Mouse (Mus musculus) lung, embryonic 14.5 days (tissue): ENCODE data around the gene Pknox2. TPM values are rescaled to one million over a fixed set of nuclear protein-coding genes. Genes with fewer than 3 reads are reported as not detected.

Experiments
- ATAC-seq: fragments of 200-750 bp; cut with Nextera tagmentation; 2 replicates; pipeline ENCODE4 v1.8.0; 2017; ENCODE audit warnings: mild to moderate bottlenecking, moderate TSS enrichment, moderate library complexity; ENCODE audit not compliant: insufficient read depth
- DNase-seq: peaks from one replicate; pipeline ENCODE4 v3.0.0-alpha.2; 2015
- H3K27ac ChIP-seq: fragments of 300-500 bp; sonication (generic); 2 replicates; pipeline ENCODE4 v1.5.1; 2014; ENCODE audit warnings: low read depth, mild to moderate bottlenecking, moderate library complexity
- H3K27me3 ChIP-seq: fragments of 300-500 bp; sonication (generic); 2 replicates; pipeline ENCODE4 v1.6.1; 2014; ENCODE audit warnings: low read length, control low read depth; ENCODE audit not compliant: insufficient read depth
- H3K36me3 ChIP-seq: fragments of 300-500 bp; sonication (generic); 2 replicates; pipeline ENCODE4 v1.6.1; 2014; ENCODE audit warnings: control low read depth; ENCODE audit not compliant: insufficient read depth
- H3K4me1 ChIP-seq: fragments of 300-500 bp; sonication (generic); 2 replicates; pipeline ENCODE4 v1.6.1; 2014; ENCODE audit warnings: antibody characterized with exemption, control low read depth; ENCODE audit not compliant: insufficient read depth
- H3K4me2 ChIP-seq: fragments of 300-500 bp; sonication (generic); 2 replicates; pipeline ENCODE4 v1.6.1; 2014; ENCODE audit warnings: mild to moderate bottlenecking
- H3K4me3 ChIP-seq: fragments of 300-500 bp; sonication (generic); 2 replicates; pipeline ENCODE4 v1.5.1; 2014; ENCODE audit warnings: low read depth, low read length
- H3K9ac ChIP-seq: fragments of 300-500 bp; sonication (generic); 2 replicates; pipeline ENCODE4 v1.6.1; 2014
- H3K9me3 ChIP-seq: fragments of 300-500 bp; sonication (generic); 2 replicates; pipeline ENCODE4 v1.6.1; 2016; ENCODE audit warnings: low read depth, low read length, control low read depth
- CTCF ChIP-seq: IDR thresholded peaks from 2 replicates; pipeline ENCODE4 v1.5.1; 2016; ENCODE audit warnings: antibody characterized with exemption, low read depth
- WGBS: fragments of 180-500 bp; shearing (Covaris S2); extraction: QIAGEN DNeasy Blood & Tissue Kit; methylation state at CpG from one replicate; pipeline ENCODE4 v1.1.7; 2014; 5-methylcytosine and 5-hydroxymethylcytosine counted together
- polyA plus RNA-seq: library from polyadenylated mRNA; unstranded; fragments of >200 nt; fragmentation: Nextera tagmentation; extraction: Ambion mirVana; gene quantifications from 2 replicates; pipeline ENCODE4 v1.2.1, GENCODE M21; 2014

The Pknox2 gene
- polyA plus RNA-seq, 1 experiment from 2014 or later, result 7.1 TPM

- Histone ChIP-seq H3K27me3 (0 out of 2 replicates have a peak, but pooled peaks cover 4% of the 10 kb centered on the region), H3K4me3 (peak overlapping the region; percentile 69), H3K4me2 (peak overlapping the region; percentile 91), H3K27ac (peak overlapping the region; percentile 97), H3K9me3 (no peaks in the 10 kb centered on the region), H3K9ac (peak overlapping the region; percentile 79), H3K36me3 (no peaks in the 10 kb centered on the region), H3K4me1 (peaks cover 5% of the 10 kb centered on the region; the same call in 1 of the 2 replicates)
- peak; percentile 37 for ATAC-seq
- no peak for DNase-seq
- TF ChIP-seq CTCF, result no peak
- 1% methylated on average over 12 of the region's 12 CpGs for WGBS
Observed at GRCm38 (mm10) chr9:37146353-37146602, 929 bp downstream of the Pknox2 start.

DNA sequence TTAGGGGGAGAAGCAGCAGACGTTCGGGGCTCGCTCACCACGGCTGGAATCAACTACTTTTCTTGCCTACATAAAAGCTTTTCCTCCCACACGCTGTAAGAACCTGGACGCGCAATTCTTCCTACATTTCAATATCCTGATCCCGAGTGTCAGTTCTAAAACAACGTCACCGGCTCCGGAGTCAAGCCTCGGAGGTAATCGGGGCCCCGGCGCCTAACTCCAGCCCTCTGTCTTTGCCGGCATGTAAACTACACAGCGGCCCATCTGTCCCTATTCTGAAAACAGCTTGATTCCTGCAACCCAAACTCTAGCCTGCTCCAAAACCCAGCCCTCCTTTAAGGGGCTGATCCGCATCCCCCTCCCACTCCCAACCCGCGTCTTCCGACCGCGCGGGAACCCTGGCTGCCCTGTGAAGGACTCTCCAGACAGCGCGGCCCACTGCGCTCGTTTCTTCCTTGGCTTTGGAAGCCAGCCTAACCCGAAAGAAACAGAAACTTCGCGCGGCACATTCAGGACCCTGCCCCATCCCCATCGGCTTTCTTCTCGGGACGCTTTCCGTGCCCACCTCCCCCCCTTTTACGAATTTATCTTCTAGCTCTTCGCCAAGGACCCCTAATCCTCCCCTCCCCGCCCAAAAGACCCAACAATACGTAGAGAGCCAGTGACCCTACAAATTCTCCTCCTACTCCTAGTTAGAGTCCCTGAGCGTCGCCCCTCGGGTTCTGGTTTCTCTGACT lies 1.4 kb downstream of the Pknox2 start:
- DNase-seq, result peak; percentile 78
- peak overlapping the region; percentile 97 for H3K27ac ChIP-seq
- no peaks in the 10 kb centered on the region for H3K36me3 ChIP-seq
- under 1% methylated on average over 43 of the region's 43 CpGs for WGBS
- ATAC-seq, result peak; percentile 17; the same call in 1 of the 2 replicates
- peak overlapping the region; percentile 79 for H3K9ac ChIP-seq
- H3K4me3 ChIP-seq, result peak overlapping the region; percentile 69
- peak overlapping the region; percentile 91 for H3K4me2 ChIP-seq
- no peak for TF ChIP-seq CTCF
- H3K27me3 ChIP-seq, result 0 out of 2 replicates have a peak, but pooled peaks cover 4% of the 10 kb centered on the region
- H3K9me3 ChIP-seq, result no peaks in the 10 kb centered on the region
- H3K4me1 ChIP-seq, result peaks cover 10% of the 10 kb centered on the region

GRCm38 (mm10) chr9:37145151-37145615 lies 2.0 kb downstream of the Pknox2 start:
- peak overlapping the region; percentile 69 for H3K4me3 ChIP-seq
- H3K9me3 ChIP-seq, result no peaks in the 10 kb centered on the region
- ATAC-seq (no peak), DNase-seq (peak; percentile 65)
- peak overlapping the region; percentile 91 for H3K4me2 ChIP-seq
- H3K9ac ChIP-seq, result peak overlapping the region; percentile 79
- H3K36me3 ChIP-seq, result no peaks in the 10 kb centered on the region
- TF ChIP-seq CTCF, result no peak
- peak overlapping the region; percentile 97 for H3K27ac ChIP-seq
- 1% methylated on average over 26 of the region's 26 CpGs for WGBS
- 0 out of 2 replicates have a peak, but pooled peaks cover 4% of the 10 kb centered on the region for H3K27me3 ChIP-seq
- H3K4me1 ChIP-seq, result peaks cover 16% of the 10 kb centered on the region

GRCm38 (mm10) chr9:37144696-37145095 lies 2.5 kb downstream of the Pknox2 start:
- Histone ChIP-seq H3K27me3 (0 out of 2 replicates have a peak, but pooled peaks cover 4% of the 10 kb centered on the region), H3K27ac (peak overlapping the region; percentile 97), H3K9ac (peak overlapping the region; percentile 79), H3K4me3 (peak overlapping the region; percentile 69), H3K9me3 (no peaks in the 10 kb centered on the region), H3K4me2 (peak overlapping the region; percentile 91), H3K4me1 (peaks cover 20% of the 10 kb centered on the region), H3K36me3 (no peaks in the 10 kb centered on the region)
- no peak for TF ChIP-seq CTCF
- WGBS, result 17% methylated on average over 6 of the region's 6 CpGs
- no peak for ATAC-seq
- no peak for DNase-seq

DNA sequence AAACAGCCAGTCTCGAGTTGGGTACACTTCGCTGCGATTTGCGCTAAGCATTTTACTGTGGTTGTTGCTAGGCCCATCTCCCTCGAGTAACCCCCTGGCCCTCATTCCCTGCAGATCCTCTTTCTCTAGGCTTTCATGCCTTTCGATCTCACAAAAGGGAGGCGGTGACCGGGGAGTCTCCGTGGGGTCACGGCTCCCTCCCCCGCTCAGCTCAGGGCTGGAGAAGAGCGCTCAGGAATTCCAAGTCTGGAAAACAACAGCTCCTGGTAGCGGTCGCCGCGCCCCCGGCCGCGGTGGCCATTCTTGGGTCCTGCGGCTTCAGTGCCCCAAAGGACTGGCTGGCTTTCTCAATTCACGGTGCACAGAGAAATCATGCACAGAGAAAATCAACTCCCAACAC lies 3.0 kb downstream of the Pknox2 start:
- H3K27ac ChIP-seq, result no peak overlapping the region
- peak; percentile 70 for DNase-seq

DNA sequence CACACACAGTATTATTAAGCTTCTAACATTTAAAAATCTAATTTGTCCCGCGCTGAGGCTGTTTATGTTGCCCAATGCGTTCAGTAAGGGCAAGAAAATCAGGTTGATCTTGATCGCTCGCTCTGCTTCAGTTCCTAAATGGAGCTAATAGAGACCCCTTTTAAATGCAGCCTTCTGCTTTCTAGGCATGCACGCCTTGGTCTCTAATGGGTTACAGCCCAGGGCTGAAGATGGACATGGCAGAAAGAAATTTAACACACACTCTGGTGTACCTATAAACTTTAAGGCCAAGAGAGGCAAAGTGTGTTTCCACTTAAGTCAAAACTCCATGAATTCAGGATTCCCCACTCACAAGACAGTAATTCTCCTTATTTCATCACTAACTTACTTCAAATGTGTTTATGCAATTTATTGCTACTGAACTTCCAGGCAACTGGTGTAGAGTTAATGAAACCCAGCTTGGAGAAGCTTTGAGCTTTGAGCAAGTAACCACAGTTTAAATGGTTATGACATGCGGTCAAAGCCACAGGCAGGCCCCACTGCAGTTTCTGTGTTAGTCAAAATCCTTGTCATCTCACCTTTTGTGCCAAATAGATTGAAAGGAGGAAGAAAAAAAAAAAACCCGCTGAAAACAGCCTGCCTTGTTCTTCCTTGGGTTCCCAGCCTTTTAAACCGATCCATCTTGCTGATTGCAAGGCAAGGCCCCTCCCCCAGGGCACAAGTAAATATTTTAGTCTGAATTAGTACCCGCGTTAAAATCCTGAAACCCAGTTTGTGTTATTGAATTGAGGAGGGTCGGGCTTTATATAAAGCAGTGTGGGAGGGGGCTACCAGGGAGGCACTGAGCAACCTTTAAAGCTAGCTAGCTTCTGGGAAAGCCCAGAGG lies 3.9 kb downstream of the Pknox2 start:
- peak; percentile 29 for DNase-seq
- peaks cover 21% of the 10 kb centered on the region for H3K4me1 ChIP-seq
- no peaks in the 10 kb centered on the region for H3K27me3 ChIP-seq
- peak overlapping the region; percentile 40; the same call in 1 of the 2 replicates for H3K9ac ChIP-seq
- no peak for ATAC-seq
- no peaks in the 10 kb centered on the region for H3K9me3 ChIP-seq
- no peak for TF ChIP-seq CTCF
- H3K27ac ChIP-seq, result no peak overlapping the region
- H3K36me3 ChIP-seq, result no peaks in the 10 kb centered on the region
- peak overlapping the region; percentile 91 for H3K4me2 ChIP-seq
- peak overlapping the region; percentile 69; the same call in 1 of the 2 replicates for H3K4me3 ChIP-seq
- WGBS, result 54% methylated on average over 12 of the region's 12 CpGs

More for the DNA sequence above, 3.0 kb downstream of the Pknox2 start:
- peak; percentile 29 for TF ChIP-seq CTCF
- ATAC-seq, result no peak
- H3K9me3 ChIP-seq, result no peaks in the 10 kb centered on the region
- H3K27me3 ChIP-seq, result 0 out of 2 replicates have a peak, but pooled peaks cover 4% of the 10 kb centered on the region
- peaks cover 21% of the 10 kb centered on the region for H3K4me1 ChIP-seq
- H3K4me3 ChIP-seq, result peak overlapping the region; percentile 69
- peak overlapping the region; percentile 91 for H3K4me2 ChIP-seq
- WGBS, result 5% methylated on average over 21 of the region's 21 CpGs
- no peaks in the 10 kb centered on the region for H3K36me3 ChIP-seq
- H3K9ac ChIP-seq, result peak overlapping the region; percentile 40

- Histone ChIP-seq H3K4me2 (no peak overlapping the region), H3K36me3 (no peaks in the 10 kb centered on the region), H3K4me3 (no peak overlapping the region), H3K9ac (no peak overlapping the region), H3K4me1 (peaks cover 21% of the 10 kb centered on the region), H3K27ac (no peak overlapping the region), H3K9me3 (no peaks in the 10 kb centered on the region), H3K27me3 (no peaks in the 10 kb centered on the region)
- 38% methylated on average over 4 of the region's 4 CpGs for WGBS
- ATAC-seq (no peak), DNase-seq (no peak)
- TF ChIP-seq CTCF, result no peak
Observed at GRCm38 (mm10) chr9:37142107-37142506, 5.1 kb downstream of the Pknox2 start.
